Mouse (Mus musculus) thymus, postnatal 10 days (tissue): ENCODE results near the gene Epb41l5.
A peak's percentile ranks its signal among the peaks of the same experiment; 100 is the strongest.

Experiments used
- DNase-seq, 2 experiments: peaks; one replicate each; pipeline ENCODE4 v3.0.0; 2021; ENCODE audit warnings: low spot score in 2 of 2

The Epb41l5 gene

DNA sequence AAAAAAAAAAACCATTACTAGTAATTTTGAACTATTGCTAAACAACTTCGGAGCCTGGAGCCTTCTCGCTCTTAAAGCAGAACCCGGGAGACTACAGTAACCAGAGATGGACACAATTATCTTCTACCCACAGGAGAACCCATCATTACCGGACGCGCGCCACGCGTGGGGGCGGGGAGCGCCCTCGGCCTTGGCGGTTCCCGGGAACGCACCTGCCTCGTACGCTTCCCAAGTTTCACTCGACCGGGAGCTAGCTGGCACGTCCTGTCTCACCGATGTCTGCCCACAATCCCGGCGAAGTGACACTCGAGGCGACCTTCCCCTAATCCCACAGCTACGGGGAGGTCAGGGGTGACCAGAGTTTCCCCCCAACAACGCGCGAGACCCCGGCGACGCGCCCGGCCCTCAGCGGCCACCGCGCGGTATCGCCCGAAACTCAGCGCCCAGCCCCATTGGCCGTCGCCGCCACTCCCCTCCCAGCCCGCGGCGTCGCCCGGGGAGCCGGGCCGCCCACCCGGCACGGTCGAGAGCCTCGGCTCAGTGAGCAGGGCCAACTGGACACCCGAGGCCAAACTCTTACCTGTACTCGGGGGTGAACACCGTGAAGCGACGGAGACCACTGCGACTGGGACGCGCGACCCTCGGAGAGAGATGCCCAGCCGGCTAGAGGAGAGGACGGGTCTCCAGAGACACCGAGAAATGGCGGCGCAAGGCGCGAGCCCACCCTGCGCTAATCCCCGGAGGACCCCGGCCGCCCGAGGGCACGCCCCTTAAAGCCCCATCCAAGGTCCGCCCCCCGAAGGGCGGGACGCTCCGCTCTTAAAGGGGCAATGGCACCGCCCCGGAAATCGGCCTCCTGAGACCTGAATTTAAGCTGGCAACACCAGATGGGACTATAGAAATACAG is at the start of gene Epb41l5:
Epb41l5 (minus strand) TSS at position 796 of the 907 bp plus-strand sequence.
- DNase-seq, result peak; percentile 59 to 70

DNA sequence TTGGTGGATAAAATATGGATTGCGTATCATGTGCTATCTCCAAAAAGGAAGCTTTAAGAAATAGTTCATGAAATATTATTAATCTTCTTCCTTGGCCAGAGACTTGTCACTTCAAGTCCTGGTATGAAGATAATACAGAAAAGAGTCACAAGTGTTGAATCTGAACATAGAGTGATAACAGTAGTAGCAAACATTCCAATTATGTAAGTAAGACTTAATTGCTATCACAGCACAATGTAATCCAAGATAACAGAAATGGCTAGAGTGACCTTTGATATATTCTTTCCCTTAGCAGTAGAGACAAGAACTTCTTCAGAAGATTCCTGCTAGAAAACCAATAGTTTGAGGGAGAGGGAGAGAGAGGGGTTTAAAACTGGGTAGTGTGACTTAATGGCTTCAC is 48.1 kb upstream of the Epb41l5 start:
- no peak for DNase-seq

DNA sequence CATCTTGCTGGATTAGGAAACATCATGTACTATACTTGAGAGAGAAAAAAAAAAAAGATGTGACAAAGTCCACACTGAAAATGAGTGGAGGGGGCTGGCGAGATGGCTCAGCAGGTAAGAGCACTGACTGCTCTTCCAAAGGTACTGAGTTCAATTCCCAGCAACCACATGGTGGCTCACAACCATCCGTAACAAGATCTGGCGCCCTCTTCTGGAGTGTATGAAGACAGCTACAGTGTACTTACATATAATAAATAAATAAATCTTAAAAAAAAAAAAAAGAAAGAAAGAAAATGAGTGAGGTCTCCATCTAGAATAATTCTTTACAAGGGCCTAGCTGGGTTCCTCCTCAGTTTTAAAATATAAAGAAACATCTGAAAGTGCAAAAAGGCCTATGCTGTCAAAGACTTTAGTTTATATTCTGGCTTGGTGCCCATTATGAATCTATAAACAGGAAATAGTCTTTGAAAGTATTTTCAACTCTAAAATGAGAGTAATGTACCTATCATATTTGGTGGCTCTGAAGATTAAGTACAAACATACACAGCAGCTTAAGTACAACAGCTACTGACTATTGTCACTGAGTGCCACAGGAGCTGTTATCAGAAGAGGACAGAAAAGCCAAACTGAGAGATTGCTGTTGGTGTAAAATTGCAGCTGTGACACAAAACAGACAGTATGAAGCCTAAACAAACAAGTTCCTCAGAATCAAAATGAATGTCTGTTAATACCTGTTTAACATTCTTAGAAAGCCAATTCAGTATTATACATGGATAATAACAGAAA is 37.2 kb upstream of the Epb41l5 start:
- DNase-seq, result no peak

DNA sequence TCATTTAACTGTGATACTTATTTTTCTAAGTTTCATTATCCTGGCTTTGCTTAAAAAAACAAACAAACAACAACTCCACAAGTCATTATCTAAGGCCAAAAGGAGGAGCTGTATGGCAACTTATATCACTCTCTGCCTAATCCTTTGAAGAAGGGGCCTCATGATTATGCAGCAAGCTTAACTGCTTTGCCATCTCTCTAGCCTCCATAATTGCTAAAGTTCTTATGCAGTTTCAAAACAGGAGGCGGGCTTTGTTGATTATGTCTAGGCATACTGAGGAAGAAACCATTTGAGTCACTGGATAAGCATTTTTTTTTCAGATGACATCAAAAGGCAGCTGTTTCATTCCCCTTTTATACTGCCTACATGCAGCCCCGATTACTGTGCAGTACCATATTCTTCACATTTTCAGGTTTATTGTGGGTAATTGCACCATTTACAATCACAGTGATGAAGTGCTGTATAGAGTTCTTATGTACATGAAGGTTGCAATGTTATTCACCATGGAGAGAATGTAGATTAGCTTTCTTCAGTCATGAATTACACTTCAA is 32.9 kb upstream of the Epb41l5 start:
- DNase-seq, result no peak

DNA sequence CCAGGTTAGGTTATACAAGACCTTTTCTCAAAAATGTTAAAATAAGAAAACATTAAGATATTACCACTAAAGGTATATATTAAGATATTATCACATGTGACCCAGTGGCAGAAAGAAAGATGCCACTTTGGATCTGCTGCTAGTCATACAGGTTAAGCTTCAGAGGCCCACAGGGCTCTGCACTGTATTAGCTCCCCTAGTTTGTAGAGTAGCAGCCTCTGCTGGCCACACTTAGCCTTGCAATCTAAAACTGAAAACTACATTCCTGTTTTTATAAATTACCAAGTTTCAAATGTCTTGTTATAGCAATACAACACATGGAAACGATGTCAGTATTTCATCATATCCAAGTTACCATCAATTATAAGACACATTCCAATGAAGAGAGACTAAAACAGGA is 26.2 kb upstream of the Epb41l5 start:
- peak in 1 of 2 experiments; percentile 17 for DNase-seq

DNA sequence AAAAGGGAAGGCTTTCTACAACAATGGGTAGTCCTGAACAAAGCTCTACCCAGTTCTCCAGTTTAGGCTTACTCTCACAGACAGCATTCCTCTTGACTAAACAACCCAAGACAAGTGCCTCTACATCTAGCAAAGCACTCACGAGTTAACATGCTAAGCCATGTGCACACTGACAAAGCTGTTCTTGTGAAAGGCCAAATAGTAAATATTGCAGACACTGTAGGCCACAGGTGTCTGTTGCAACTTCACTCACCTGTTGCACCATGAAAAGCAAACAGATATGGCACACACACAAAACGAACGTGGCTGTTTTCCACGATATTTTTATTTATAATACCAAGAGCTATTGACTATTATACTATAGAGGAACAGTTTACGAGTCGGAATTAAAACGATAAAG is 18.1 kb upstream of the Epb41l5 start:
- DNase-seq, result no peak

DNA sequence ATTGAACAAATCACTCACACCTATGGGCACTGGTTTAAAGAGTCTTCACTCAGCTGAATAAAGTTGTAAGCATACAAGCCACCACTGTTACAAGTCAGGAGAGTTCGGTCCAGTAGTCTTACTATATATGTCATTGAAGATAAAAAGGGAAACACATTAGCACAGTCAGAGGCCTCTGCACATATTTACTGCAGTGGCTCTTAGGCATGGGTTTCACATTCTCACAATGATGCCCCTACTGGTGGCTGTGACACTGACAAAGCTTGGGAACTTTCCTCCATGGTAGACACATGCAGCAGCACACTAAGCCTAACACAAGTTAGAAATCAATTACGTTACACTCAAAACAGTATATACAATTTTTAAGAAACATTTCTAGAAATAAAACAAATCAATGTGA is 5.5 kb upstream of the Epb41l5 start:
- no peak for DNase-seq

DNA sequence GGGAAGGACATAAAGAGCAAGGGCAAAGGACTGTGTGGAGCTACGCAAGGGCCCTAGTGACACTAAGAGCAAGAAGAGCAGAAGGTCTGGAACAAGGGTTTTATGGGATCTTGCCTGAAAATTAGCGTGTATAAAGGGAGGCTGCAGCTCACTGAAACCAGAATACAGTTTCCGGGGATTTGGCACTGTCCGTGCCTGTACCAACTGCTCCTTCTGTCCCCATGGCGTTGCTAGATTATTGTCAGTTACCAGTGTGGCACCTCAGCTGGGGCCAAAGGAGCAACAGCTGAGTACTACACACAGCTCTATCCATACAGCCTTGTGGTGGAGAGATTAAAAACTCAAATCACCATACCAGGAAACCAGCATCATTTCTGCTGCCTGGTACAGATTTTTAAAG is 1.6 kb upstream of the Epb41l5 start:
- no peak for DNase-seq

DNA sequence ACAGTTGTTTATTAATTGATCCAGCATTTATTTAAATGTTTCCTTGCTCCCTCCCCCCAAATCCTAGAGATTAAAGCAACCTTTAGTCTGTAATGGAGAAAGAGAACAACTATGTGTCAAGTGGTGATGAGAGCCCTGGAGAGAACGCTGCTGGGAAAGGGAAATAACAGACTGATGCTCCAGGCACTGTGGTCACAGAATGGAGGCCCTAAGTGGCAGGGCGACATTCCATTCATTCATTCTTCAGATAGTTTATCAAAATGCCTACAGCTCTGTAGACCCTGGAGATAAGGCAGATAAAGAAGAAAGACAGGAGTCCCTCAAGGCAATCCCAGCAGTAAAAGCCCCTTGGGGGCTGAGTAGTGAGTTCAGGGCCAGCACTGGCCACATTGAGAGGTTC is 827 bp upstream of the Epb41l5 start:
- DNase-seq, result no peak

DNA sequence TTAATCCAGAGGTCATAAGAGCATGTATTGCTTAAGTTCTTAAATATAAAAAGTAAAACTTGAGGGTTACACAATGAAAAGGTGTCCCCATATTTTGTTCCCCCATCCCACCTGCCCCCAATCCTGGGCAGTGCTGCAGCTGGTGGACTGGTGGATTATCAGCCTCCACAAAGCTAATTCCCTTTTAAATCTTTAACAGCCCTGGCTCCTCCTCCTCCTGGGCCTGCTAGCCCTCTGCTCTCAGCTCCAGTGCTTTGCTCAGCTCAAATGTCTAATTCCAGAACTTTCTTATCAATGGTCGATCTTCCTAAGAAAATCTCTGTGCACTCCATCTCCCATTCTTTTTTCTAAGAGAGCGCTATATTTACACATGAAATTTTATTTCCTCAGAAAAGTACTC is 2.4 kb downstream of the Epb41l5 start:
- no peak for DNase-seq

DNA sequence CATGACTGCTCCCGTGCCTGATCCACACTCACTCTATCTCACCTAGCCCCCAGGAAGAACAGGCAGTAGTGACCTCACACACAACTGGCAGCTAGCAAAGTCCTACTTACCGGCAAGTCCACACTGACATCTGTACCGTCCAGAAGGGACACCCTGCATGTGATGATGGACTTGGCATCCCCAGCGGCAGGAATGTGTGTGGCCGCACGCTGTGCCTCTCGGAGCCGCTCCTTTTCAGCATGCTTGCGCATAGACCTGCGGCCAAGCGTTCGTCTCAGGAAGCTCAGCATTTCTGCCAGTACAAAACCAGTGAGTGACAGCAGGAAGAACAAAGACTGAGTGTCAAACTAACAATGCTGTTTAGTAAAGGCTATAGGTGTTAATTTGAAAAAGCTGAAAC is 6.4 kb downstream of the Epb41l5 start:
- no peak for DNase-seq

DNA sequence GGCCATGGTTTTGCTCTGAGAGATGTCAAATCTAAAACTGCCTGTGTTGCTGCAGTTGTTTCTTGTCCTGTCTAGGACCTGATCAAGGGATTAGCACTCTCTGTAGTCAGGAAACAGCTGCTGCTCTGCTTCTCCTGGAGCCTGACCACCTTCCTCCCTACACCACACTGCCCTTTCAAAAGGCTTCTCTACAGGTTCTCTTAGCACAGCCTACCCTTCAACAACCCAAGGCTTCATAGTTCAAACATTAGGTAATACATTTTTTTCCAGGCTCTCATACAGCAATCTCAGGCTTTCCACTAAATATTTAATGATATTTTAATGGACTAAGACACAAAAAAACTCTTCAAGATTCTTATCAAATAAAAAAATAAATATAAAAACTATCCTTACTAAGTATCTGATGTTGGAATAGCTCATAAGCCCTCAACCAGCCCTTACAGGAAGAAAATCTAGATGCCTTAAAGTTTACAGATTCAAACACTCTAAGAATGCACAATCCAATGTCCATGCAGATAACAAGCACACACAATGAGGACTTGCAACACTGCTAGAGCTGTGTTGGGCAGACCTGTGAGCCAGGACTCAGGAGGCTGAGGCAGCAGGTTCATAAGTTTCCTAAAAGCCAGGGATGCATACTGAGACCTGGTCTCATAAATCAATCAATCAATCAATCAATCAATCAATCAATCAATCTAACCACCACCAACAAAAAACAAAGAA is 7.5 kb downstream of the Epb41l5 start:
- DNase-seq, result no peak

DNA sequence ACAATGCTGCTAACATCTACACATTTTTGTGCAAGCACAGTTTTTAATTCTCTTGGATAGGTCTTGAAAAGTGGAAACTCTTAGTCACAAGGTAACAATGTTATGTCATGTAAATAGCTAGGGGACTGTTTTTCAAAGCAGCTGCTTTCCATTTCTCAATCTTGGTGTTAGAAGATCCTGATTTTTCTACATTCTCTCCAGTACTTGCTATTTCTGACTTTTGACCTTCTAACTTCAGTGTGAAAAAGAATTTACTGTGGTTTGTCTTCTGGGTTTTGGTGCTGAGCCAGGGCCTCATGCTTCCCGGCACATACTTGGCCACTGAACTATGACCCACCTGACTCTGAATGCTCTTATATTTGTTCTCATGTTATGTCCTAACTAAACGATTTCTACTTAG is 8.8 kb downstream of the Epb41l5 start:
- DNase-seq, result no peak

DNA sequence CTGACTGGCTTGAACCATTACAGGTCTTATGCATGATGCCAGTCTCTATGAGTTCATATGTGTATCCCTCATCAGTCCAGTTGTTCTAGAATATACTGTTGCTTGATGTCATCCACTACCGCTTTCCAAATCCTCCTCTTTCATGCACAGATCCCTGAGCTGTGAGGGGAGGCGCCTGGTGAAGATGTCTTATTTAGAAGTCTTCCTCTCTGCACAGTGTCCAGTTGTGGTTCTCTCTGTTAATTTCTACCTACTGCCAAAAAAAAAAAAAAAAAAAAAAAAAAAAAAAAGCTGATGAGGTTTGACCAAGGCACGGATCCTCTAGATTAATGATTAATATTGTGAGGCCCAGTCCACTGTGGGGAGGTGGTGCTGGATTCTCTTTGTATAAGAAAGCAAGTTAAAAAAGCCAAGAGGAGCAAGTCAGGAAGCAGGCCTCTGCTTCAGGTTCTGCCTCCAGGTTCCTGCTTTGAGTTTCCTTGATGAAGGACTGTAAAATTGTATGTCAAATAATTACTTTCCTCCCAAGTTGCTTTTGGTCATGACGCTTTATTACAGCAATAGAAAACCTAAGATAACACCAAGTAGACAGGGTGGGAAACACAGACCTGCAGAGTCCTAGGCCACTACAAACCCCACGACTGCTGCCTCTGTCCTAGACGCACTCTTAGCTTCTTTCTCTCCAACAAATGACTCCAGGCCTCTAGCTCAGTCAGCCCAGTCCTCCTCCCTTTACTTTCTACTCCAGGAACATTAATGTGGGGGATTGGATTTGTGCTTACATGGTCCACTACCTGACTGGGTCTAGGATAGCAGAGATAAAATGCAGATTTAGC is 11.4 kb downstream of the Epb41l5 start:
- no peak for DNase-seq

DNA sequence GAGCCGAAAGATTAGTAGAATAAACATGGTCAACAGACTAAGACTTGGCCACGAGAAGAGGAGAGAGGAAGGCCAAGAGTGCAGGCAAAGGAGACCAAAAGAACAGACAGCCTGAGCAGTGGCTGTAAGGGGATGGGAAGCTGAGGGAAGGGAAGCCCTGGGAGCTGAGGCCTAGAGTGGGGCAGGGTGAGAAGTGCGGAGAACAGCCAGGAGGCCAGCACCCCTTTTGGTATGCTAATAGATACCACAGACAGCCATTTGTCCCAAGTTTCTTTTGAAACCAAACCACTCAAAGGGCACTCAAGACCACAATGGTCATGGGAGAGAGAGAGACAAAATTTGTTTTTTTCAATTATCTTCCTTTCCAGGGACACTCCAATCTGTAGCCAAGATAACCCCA is 14.1 kb downstream of the Epb41l5 start:
- DNase-seq, result no peak

DNA sequence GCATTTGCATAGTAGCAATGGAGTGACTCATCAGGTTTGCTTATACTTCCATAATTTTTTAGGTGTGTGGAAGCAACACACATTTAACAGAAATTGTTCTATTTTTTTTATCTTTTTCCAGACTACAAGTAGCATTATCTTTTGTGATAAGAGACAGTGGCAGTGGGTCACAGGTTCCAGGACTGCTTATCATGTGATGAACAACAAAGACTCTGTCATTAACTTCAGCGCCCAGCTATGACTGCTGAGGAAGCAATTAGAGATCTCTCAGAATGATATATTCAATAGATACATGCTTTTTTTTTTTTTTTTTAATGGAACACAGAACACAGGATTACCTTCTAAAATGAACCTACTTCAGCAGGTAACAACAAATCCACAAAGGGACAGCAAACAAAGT is 18.4 kb downstream of the Epb41l5 start:
- no peak for DNase-seq

DNA sequence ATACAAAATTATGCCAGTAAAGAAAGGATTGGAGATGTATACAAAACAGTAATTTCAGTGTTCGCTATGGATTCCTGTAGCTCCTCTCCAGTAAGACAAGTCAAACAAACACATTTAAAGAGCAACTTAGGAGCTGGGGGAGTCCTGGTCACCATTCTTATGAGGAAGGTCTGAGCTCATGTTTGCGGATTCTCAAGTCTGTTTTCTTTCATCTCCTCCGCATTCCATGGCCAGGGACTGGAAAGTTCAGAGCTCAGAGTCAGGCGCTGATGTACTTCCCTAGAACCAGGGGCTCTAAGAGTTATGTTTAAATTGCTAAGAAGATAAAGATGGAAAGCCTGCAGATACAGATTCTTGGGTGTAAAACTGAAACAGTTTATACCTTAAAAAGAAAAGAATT is 22.0 kb downstream of the Epb41l5 start:
- no peak for DNase-seq

DNA sequence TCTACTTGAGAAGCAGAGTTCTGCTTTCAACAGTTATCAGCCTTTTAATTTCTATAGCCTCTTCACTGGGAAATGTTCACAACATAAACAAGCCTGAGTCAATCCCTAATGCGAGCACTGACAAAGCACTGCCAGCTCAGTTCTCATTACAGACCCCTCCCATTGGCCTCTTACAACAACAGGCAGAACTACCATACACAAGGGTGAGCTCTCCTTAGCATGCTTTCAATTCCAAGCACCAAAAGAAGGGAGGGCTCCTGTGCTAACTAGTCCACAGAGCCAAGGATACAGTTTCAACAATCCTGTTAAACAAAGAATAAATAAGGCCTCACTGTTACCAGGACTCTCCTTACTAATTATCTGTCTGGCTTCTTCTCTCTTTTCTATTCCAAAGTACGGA is 24.4 kb downstream of the Epb41l5 start:
- no peak for DNase-seq

DNA sequence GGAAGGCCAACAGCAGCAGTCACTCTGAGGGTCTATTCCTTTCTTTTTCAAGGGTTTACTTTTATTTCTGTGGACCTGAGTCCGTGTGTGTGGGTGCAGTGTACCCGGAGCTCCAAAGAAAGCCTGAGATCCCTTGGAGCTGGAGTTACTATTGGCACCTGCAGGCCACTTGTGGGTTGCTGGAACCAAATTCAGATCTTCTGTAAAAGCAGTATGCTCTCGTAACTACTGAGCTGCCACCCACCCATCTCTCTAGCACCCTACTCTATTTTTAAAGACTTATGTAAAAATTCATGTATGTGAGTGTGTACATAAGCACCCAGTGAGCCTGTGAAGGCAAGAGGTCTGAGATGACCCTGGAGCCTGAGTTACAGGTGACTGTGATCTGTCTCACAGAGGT is 43.4 kb downstream of the Epb41l5 start:
- DNase-seq, result no peak

DNA sequence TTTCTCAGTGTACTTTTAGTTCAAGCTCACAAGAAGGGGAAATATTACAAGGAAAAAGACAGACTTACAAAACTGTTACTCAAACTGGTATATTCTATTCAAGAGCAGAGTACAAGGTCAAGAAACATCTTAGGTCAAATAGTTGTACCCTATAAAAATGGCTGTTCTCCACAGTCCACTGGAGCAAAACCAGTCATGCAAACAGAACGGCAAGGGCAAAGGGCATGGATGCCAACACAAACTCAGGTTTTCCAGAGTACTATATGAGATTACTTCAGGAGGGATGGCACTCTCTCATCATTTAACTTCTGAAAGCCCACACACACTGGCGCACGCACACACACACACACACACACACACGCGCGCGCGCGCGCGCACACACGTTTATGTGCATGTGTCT is 46.4 kb downstream of the Epb41l5 start:
- no peak for DNase-seq

DNA sequence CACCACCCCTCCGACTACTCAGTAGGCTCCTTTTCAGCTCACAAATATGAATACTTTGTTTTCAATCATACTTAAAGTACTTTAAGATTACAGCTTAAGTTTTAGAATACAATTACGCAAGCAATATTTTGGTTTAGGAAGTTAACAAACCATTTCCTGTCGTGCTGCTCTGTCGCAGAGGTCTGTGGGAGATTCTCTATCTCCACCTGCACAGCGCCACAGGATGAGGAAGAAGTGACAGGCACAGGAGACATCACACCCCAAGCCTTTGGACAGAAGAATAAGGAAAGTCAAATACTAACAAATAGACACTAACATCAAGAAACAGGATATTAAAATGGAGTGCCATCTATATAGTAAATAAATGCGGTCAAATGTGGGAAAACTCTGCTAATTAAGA is 49.9 kb downstream of the Epb41l5 start:
- no peak for DNase-seq
